Mouse (Mus musculus): ENCODE results near the gene Sema3a. TPM values are rescaled to one million over a fixed set of nuclear protein-coding genes. Genes with fewer than 3 reads are reported as not detected.

Sema3a gene
- polyA plus RNA-seq, 1 experiment from 2014 or later, result 16.6 TPM

DNA sequence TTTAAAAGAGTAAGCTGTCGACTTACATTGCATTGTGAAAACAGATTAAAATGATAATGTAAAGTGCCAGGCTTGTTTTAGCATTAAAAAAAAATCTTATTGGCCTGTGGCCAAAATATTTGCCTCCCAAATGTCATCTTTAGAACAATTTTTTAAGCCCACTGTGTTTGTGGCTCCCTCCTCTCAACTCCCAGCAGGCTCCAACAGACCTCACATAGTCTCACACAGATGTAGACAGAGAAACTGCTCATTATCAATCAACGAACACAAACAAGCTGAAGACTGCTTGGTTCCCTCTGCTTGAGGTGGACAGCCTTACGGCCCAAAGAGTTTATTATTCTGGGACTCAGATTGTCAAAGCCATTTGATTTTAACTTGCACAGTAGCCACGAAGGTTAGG is 226.4 kb downstream of the Sema3a start:
- peak; percentile 46 for DNase-seq (ENCODE audit: low spot score)
- no peak overlapping the region for H3K27ac ChIP-seq (ENCODE audit: low read depth, low read length)

DNA sequence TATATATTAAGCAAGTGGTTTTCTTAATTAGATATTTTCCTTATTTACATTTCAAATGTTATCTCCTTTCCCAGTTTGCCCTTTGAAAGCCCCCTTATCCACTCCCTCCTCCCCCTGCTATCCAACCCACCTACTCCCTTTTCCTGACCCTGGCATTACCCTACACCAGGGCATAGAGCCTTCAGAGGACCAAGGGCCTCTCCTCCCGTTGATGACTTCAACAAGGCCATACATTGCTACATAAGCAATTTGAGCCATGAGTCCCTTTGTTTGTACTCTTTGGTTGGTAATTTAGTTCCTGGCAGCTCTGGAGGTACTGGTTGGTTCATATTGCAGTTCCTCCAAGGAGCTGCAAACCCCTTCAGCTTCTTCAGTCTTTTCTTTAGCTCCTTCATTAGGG is 227.8 kb downstream of the Sema3a start:
- H3K9ac ChIP-seq (ENCODE audit: low read length), result no peak overlapping the region
- no peak overlapping the region for H3K27ac ChIP-seq (ENCODE audit: low read depth, low read length)
- no peaks in the 10 kb centered on the region for H3K36me3 ChIP-seq (ENCODE audit: control insufficient read depth, insufficient read depth, low read length)
- H3K27me3 ChIP-seq (replicated peaks; ENCODE audit: control insufficient read depth, insufficient read depth, low read length), result no peaks in the 10 kb centered on the region
- no peak overlapping the region for H3K4me3 ChIP-seq (ENCODE audit: low read depth, low read length)
- WGBS, result 81% methylated on average over 1 of the region's 1 CpGs
- no peak overlapping the region for H3K4me2 ChIP-seq (ENCODE audit: low read length)
- ATAC-seq (no peak), DNase-seq (ENCODE audit: low spot score) (no peak)
- no peaks in the 10 kb centered on the region for H3K4me1 ChIP-seq (ENCODE audit: control insufficient read depth, insufficient read depth, low read length)
- H3K9me3 ChIP-seq (replicated peaks; ENCODE audit: control insufficient read depth, low read length), result no peaks in the 10 kb centered on the region

More for the DNA sequence above, 226.4 kb downstream of the Sema3a start:
- 52% methylated on average over 4 of the region's 4 CpGs for WGBS
- Histone ChIP-seq H3K36me3 (ENCODE audit: control insufficient read depth, insufficient read depth, low read length) (no peaks in the 10 kb centered on the region), H3K9me3 (replicated peaks; ENCODE audit: control insufficient read depth, low read length) (no peaks in the 10 kb centered on the region), H3K4me3 (ENCODE audit: low read depth, low read length) (no peak overlapping the region), H3K4me1 (ENCODE audit: control insufficient read depth, insufficient read depth, low read length) (no peaks in the 10 kb centered on the region), H3K27me3 (replicated peaks; ENCODE audit: control insufficient read depth, insufficient read depth, low read length) (no peaks in the 10 kb centered on the region), H3K4me2 (ENCODE audit: low read length) (no peak overlapping the region), H3K9ac (ENCODE audit: low read length) (no peak overlapping the region)
- no peak for ATAC-seq

DNA sequence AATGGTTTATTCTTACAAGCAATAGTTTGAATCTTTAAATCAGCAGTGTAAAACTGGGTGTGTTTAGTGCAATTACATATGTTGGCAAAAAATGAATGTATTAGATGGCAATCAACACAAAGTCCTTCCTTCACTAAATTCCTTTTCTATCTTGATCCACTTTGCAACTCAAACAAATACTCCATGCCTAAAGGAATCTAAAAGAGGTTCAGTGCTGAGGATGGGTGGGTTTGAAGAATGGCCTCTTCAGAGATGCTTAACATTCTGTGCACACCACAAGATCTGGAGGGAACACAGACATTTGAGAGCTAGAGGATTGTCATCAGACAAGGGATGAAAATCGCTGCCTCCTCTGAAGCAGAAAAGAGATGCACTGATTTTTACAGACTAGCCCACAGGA is 228.3 kb downstream of the Sema3a start:
- no peak overlapping the region for H3K4me2 ChIP-seq (ENCODE audit: low read length)
- DNase-seq (ENCODE audit: low spot score) (no peak), ATAC-seq (no peak)
- no peak overlapping the region for H3K27ac ChIP-seq (ENCODE audit: low read depth, low read length)
- WGBS, result 85% methylated on average over 1 of the region's 1 CpGs
- no peaks in the 10 kb centered on the region for H3K9me3 ChIP-seq (replicated peaks; ENCODE audit: control insufficient read depth, low read length)
- no peaks in the 10 kb centered on the region for H3K36me3 ChIP-seq (ENCODE audit: control insufficient read depth, insufficient read depth, low read length)
- no peak overlapping the region for H3K4me3 ChIP-seq (ENCODE audit: low read depth, low read length)
- no peak overlapping the region for H3K9ac ChIP-seq (ENCODE audit: low read length)
- no peaks in the 10 kb centered on the region for H3K27me3 ChIP-seq (replicated peaks; ENCODE audit: control insufficient read depth, insufficient read depth, low read length)
- no peaks in the 10 kb centered on the region for H3K4me1 ChIP-seq (ENCODE audit: control insufficient read depth, insufficient read depth, low read length)

DNA sequence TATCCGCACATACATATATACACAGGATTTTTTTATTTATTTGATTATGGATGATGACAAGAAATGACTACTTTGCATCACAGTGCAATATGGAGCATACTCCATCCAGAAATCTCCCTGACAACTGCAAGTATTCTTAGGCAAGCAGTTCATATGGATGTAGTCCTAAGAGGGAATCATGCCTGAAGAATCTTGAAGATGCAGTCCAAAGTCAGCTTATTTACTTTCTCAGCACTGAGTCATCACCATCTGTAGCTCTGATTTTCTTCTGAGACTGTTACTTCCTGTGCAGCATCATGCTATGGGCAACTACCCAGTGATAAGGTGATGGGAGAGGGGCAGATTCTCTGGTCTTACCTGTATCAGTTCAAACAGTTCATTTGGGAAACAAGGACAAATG is 229.7 kb downstream of the Sema3a start:
- H3K27me3 ChIP-seq (replicated peaks; ENCODE audit: control insufficient read depth, insufficient read depth, low read length), result no peaks in the 10 kb centered on the region
- ATAC-seq (no peak), DNase-seq (ENCODE audit: low spot score) (no peak)
- no peaks in the 10 kb centered on the region for H3K9me3 ChIP-seq (replicated peaks; ENCODE audit: control insufficient read depth, low read length)
- no peak overlapping the region for H3K9ac ChIP-seq (ENCODE audit: low read length)
- H3K36me3 ChIP-seq (ENCODE audit: control insufficient read depth, insufficient read depth, low read length), result no peaks in the 10 kb centered on the region
- H3K4me2 ChIP-seq (ENCODE audit: low read length), result no peak overlapping the region
- WGBS, result 80% methylated on average over 1 of the region's 1 CpGs
- no peaks in the 10 kb centered on the region for H3K4me1 ChIP-seq (ENCODE audit: control insufficient read depth, insufficient read depth, low read length)
- H3K27ac ChIP-seq (ENCODE audit: low read depth, low read length), result no peak overlapping the region
- H3K4me3 ChIP-seq (ENCODE audit: low read depth, low read length), result no peak overlapping the region

DNA sequence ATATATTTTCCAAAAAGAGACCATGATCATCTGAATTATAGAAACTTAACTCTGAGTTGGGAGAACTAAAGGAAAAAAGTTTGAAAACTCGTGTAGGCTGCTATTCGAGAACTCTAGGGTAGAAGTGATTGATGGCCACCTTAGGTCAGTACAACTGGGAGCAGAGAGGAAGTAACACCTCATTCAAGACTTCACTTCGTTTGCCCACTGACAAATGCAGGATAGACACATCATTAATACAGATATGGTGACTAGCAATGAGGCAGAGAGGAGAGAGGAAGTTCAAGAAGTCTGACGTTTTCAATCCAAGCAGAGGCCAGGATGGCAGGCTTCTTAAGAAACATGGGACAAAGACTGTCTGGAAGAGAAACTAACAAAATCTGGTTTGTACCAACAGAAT is 233.6 kb downstream of the Sema3a start:
- H3K4me1 ChIP-seq (ENCODE audit: control insufficient read depth, insufficient read depth, low read length), result no peaks in the 10 kb centered on the region
- DNase-seq (ENCODE audit: low spot score) (no peak), ATAC-seq (no peak)
- H3K36me3 ChIP-seq (ENCODE audit: control insufficient read depth, insufficient read depth, low read length), result no peaks in the 10 kb centered on the region
- H3K27me3 ChIP-seq (replicated peaks; ENCODE audit: control insufficient read depth, insufficient read depth, low read length), result no peaks in the 10 kb centered on the region
- H3K9me3 ChIP-seq (replicated peaks; ENCODE audit: control insufficient read depth, low read length), result no peaks in the 10 kb centered on the region
- 74% methylated on average over 4 of the region's 4 CpGs for WGBS
- H3K27ac ChIP-seq (ENCODE audit: low read depth, low read length), result no peak overlapping the region
- no peak overlapping the region for H3K9ac ChIP-seq (ENCODE audit: low read length)
- no peak overlapping the region for H3K4me3 ChIP-seq (ENCODE audit: low read depth, low read length)
- no peak overlapping the region for H3K4me2 ChIP-seq (ENCODE audit: low read length)

DNA sequence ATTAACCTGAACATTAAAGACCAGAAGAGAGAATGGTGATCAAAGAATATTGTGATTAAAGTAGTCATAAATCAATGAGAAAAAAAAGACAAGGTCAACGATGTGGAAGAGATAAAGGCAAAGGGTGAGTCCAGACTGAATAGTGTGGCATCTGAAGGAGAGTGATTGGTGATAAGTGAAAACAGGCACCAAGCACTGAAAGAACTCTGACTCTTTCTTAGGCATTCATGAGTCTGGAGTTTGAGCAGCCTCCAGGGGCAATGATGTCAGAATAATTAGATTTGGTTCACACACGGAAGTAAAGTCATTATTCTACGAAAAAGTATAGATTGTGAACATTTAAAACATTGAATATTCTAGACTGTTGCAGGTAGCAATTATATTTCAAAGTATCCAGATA is 235.5 kb downstream of the Sema3a start:
- DNase-seq (ENCODE audit: low spot score), result peak; percentile 13
- Histone ChIP-seq H3K9ac (ENCODE audit: low read length) (no peak overlapping the region), H3K9me3 (replicated peaks; ENCODE audit: control insufficient read depth, low read length) (no peaks in the 10 kb centered on the region), H3K4me1 (ENCODE audit: control insufficient read depth, insufficient read depth, low read length) (no peaks in the 10 kb centered on the region), H3K27me3 (replicated peaks; ENCODE audit: control insufficient read depth, insufficient read depth, low read length) (no peaks in the 10 kb centered on the region), H3K36me3 (ENCODE audit: control insufficient read depth, insufficient read depth, low read length) (no peaks in the 10 kb centered on the region), H3K27ac (ENCODE audit: low read depth, low read length) (no peak overlapping the region), H3K4me2 (ENCODE audit: low read length) (no peak overlapping the region), H3K4me3 (ENCODE audit: low read depth, low read length) (no peak overlapping the region)
- peak; percentile 61; the same call in 1 of the 2 replicates for ATAC-seq
- WGBS, result 25% methylated on average over 3 of the region's 3 CpGs

DNA sequence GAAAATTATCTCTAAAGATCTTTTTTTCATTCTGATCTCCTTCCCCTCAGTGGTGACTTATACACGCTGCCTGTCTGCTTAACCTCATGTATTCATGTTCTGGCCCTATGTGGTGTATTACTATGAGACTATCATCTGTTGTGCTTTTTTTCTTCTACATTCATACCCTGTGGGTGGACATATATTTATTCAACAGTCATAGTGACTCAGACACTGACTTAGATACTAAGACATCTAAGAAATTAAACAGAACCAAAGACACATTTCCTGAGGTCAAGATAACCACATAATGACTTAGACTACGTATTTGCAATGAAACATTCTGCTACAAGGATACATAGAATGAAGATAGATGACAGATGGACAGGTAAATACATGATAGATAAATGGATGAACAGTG is 239.9 kb downstream of the Sema3a start:
- ATAC-seq, result no peak
- Histone ChIP-seq H3K36me3 (ENCODE audit: control insufficient read depth, insufficient read depth, low read length) (no peaks in the 10 kb centered on the region), H3K9ac (ENCODE audit: low read length) (no peak overlapping the region), H3K4me2 (ENCODE audit: low read length) (no peak overlapping the region), H3K27me3 (replicated peaks; ENCODE audit: control insufficient read depth, insufficient read depth, low read length) (no peaks in the 10 kb centered on the region), H3K27ac (ENCODE audit: low read depth, low read length) (no peak overlapping the region), H3K4me3 (ENCODE audit: low read depth, low read length) (no peak overlapping the region), H3K9me3 (replicated peaks; ENCODE audit: control insufficient read depth, low read length) (no peaks in the 10 kb centered on the region), H3K4me1 (ENCODE audit: control insufficient read depth, insufficient read depth, low read length) (no peaks in the 10 kb centered on the region)
- DNase-seq (ENCODE audit: low spot score), result no peak
- 88% methylated on average over 2 of the region's 2 CpGs for WGBS

DNA sequence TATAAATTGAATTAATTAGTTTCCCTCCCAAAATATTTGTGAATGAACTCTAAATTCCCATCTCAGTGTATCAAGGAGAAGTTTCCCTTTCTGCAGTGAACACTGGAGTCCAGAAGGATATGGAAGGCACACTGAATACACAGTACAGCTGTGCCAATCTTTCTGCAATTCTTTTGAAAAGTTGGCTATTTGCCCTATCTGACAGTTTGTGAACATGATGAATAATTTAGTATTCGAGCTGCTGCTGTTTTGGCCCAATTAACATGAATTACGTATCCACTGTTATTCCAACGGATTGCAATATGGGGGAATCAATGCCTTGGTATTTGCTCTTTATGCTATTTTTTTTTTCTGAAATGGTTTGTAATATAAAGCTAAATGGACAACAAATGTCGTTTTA is 254.0 kb downstream of the Sema3a start:
- DNase-seq (ENCODE audit: low spot score) (peak; percentile 88), ATAC-seq (peak; percentile 93)
- Histone ChIP-seq H3K27ac (ENCODE audit: low read depth, low read length) (no peak overlapping the region), H3K4me2 (ENCODE audit: low read length) (no peak overlapping the region), H3K27me3 (replicated peaks; ENCODE audit: control insufficient read depth, insufficient read depth, low read length) (no peaks in the 10 kb centered on the region), H3K36me3 (ENCODE audit: control insufficient read depth, insufficient read depth, low read length) (no peaks in the 10 kb centered on the region), H3K9me3 (replicated peaks; ENCODE audit: control insufficient read depth, low read length) (no peaks in the 10 kb centered on the region), H3K9ac (ENCODE audit: low read length) (no peak overlapping the region), H3K4me1 (ENCODE audit: control insufficient read depth, insufficient read depth, low read length) (no peaks in the 10 kb centered on the region), H3K4me3 (ENCODE audit: low read depth, low read length) (no peak overlapping the region)
- WGBS, result 41% methylated on average over 4 of the region's 4 CpGs

DNA sequence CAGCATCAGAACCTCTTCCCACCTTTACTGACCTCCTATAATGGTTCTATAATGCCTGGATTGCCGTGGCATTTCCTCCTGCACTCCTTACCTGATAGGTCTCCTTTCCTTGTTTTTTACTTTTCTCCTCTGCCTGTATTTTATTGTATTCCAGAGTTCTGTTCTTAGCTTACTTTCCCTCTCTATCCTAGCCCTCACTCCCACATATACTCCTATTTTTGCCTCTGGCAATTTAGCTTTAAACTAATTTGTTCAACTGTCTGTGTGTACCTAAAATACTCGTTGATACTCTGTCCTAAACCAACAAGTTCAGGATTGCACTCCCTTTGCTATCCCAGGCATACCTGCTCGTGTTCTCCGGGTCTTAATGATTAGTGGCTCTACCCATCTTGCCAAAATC is 258.8 kb downstream of the Sema3a start:
- DNase-seq (ENCODE audit: low spot score) (no peak), ATAC-seq (no peak)
- Histone ChIP-seq H3K36me3 (ENCODE audit: control insufficient read depth, insufficient read depth, low read length) (no peaks in the 10 kb centered on the region), H3K27ac (ENCODE audit: low read depth, low read length) (no peak overlapping the region), H3K9me3 (replicated peaks; ENCODE audit: control insufficient read depth, low read length) (no peaks in the 10 kb centered on the region), H3K4me1 (ENCODE audit: control insufficient read depth, insufficient read depth, low read length) (no peaks in the 10 kb centered on the region), H3K4me3 (ENCODE audit: low read depth, low read length) (no peak overlapping the region), H3K4me2 (ENCODE audit: low read length) (no peak overlapping the region), H3K9ac (ENCODE audit: low read length) (no peak overlapping the region), H3K27me3 (replicated peaks; ENCODE audit: control insufficient read depth, insufficient read depth, low read length) (no peaks in the 10 kb centered on the region)
- 90% methylated on average over 4 of the region's 4 CpGs for WGBS

Measured in forebrain, embryonic 14.5 days (tissue).